Mouse (Mus musculus) heart, postnatal 36 days (tissue): ENCODE measurements at regions not wholly inside any gene's neighbourhood (a gene's known extent, or its start where the extent isn't known, plus 50 kb on each side); places are given as distances from the start of the nearest gene placed in this dataset.

Experiments
- DNase-seq, 2 experiments: peaks; one replicate each; pipeline ENCODE4 v3.0.0; 2021 to 2022
- intact Hi-C: fragments of 180-260 bp; cut with DNase I; formaldehyde crosslinking; loops from one replicate; pipeline ENCODE4 v1.15.1; 2025

GRCm38 (mm10) chr5:64401737-64402136 is 245.6 kb downstream of the Tbc1d1 start:
- intact Hi-C loops = no loop called here
- no peak for DNase-seq

GRCm38 (mm10) chr5:64403077-64403981 is 247.2 kb downstream of the Tbc1d1 start:
- no peak for DNase-seq
- intact Hi-C loops = no loop called here

GRCm38 (mm10) chr5:64403982-64404345 is 247.9 kb downstream of the Tbc1d1 start:
- intact Hi-C loops = no loop called here
- DNase-seq = no peak

GRCm38 (mm10) chr5:64404512-64404911 is 248.4 kb downstream of the Tbc1d1 start:
- no peak for DNase-seq
- intact Hi-C loops = no loop called here

GRCm38 (mm10) chr5:64408938-64409337 is 252.8 kb downstream of the Tbc1d1 start:
- intact Hi-C loops = no loop called here
- no peak for DNase-seq

- intact Hi-C loops = no loop called here
- DNase-seq = no peak
Observed at GRCm38 (mm10) chr5:64410621-64411020, 254.5 kb downstream of the Tbc1d1 start.

GRCm38 (mm10) chr5:64414519-64414918 is 258.4 kb downstream of the Tbc1d1 start:
- DNase-seq = no peak
- intact Hi-C loops = no loop called here

GRCm38 (mm10) chr5:64419395-64419794 is 263.3 kb downstream of the Tbc1d1 start:
- intact Hi-C loops = no loop called here
- no peak for DNase-seq

- intact Hi-C loops = no loop called here
- DNase-seq = no peak
Observed at GRCm38 (mm10) chr5:64422787-64423587, 266.9 kb downstream of the Tbc1d1 start.

- intact Hi-C loops = no loop called here
- DNase-seq = no peak
Observed at GRCm38 (mm10) chr5:64428822-64429221, 272.7 kb downstream of the Tbc1d1 start.

- DNase-seq = no peak
- intact Hi-C loops = no loop called here
Observed at GRCm38 (mm10) chr5:64430501-64430900, 274.4 kb downstream of the Tbc1d1 start.

GRCm38 (mm10) chr5:64431624-64432023 is 275.5 kb downstream of the Tbc1d1 start:
- intact Hi-C loops = no loop called here
- no peak for DNase-seq

GRCm38 (mm10) chr5:64433786-64434185 is 277.7 kb downstream of the Tbc1d1 start:
- DNase-seq = no peak
- intact Hi-C loops = no loop called here

GRCm38 (mm10) chr5:64435491-64435890 is 279.4 kb downstream of the Tbc1d1 start:
- no peak for DNase-seq
- intact Hi-C loops = no loop called here

GRCm38 (mm10) chr5:64435958-64436357 is 279.9 kb downstream of the Tbc1d1 start:
- intact Hi-C loops = no loop called here
- DNase-seq = no peak

- intact Hi-C loops = no loop called here
- no peak for DNase-seq
Observed at GRCm38 (mm10) chr5:64437720-64438119, 281.6 kb downstream of the Tbc1d1 start.

- intact Hi-C loops = no loop called here
- DNase-seq = no peak
Observed at GRCm38 (mm10) chr5:64438446-64439134, 282.5 kb downstream of the Tbc1d1 start.

- DNase-seq = no peak
- intact Hi-C loops = loop anchor here (5.0 kb wide), 1 partner anchor 56 kb away; no protein-coding TSS in a partner anchor
Observed at GRCm38 (mm10) chr5:64447847-64448246, 291.7 kb downstream of the Tbc1d1 start.

GRCm38 (mm10) chr5:64452668-64453334 is 296.7 kb downstream of the Tbc1d1 start:
- intact Hi-C loops = no loop called here
- no peak for DNase-seq

- no peak for DNase-seq
- intact Hi-C loops = no loop called here
Observed at GRCm38 (mm10) chr5:64459807-64460206, 303.7 kb downstream of the Tbc1d1 start.

GRCm38 (mm10) chr5:64460891-64461290 is 304.8 kb downstream of the Tbc1d1 start:
- intact Hi-C loops = no loop called here

More at GRCm38 (mm10) chr5:64460891-64461290, 304.8 kb downstream of the Tbc1d1 start:
- no peak for DNase-seq
